Mouse (Mus musculus) T-cell, adult 2 months (primary cell): ENCODE results near the gene Svs3b.
"Not testable (repeated sequence)": the region's sequence is repeated elsewhere in the genome, so short reads cannot be mapped to it uniquely, and the experiment has no call there.

Experiments used
- DNase-seq: peaks from one replicate; pipeline ENCODE4 v3.0.0; 2022; ENCODE audit warnings: low spot score

Gene Svs3b

GRCm38 (mm10) chr2:164256540-164256939 lies at the start of gene Svs3b:
Svs3b (minus strand) TSS chr2:164256640.
- not testable (repeated sequence) for DNase-seq

DNA sequence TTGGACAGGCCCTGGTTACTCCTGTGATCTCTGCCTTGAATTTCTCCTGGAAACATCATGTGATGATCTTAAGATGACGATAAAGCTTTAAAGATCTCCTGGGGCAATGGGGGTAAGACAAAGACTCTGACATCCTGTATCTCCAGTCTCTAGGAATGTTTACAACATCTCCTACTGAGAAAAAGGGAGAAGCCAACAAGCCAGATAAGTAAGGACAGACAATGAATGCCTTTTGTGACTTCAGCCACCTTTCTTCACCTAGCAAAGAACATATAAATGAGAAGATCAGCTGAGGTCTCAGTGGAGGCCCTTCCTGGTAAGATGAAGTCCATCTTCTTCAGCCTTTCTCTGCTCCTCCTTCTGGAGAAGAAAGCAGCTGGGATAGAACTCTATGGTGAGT lies 32.5 kb upstream of the Svs3b start, which contains the start of gene Svs3a:
Gene Svs3a (plus strand): TSS at position 301 of the 400 bp plus-strand sequence.
- not testable (repeated sequence) for DNase-seq

- no peak for DNase-seq
Measured at GRCm38 (mm10) chr2:164278359-164278758, 21.9 kb upstream of the Svs3b start, which contains the start of gene Svs4. Svs4 (minus strand) TSS chr2:164278459.

DNA sequence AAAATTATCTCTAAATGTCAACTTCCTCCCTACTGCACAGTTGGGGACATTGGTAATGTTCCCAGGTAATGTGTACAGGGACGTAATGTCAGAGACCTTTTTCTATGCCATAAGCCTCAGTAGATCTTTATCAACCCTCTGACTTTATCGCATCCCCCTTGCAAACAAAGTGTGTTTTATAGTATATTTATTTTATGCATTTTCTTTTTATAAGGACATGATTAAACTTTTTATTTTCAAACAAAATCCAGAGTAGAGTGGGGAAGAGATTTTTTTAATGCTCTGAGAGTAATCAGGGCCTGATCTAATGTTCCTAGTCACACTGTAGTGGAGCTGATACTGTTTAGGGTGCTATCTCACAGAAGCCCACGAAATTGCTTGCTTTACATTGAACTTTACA lies 18.1 kb downstream of the Svs3b start, which contains the start of gene Svs2:
Gene Svs2 (minus strand): TSS at position 101 of the 400 bp plus-strand sequence.
- no peak for DNase-seq

- no peak for DNase-seq
Measured at GRCm38 (mm10) chr2:164232671-164233070, 23.8 kb downstream of the Svs3b start.

GRCm38 (mm10) chr2:164228361-164229070 lies 27.9 kb downstream of the Svs3b start:
- DNase-seq, result no peak

- no peak for DNase-seq
Measured at GRCm38 (mm10) chr2:164221522-164221921, 34.9 kb downstream of the Svs3b start, which contains the start of gene Wfdc15b. Wfdc15b (minus strand) TSS chr2:164221660.

DNA sequence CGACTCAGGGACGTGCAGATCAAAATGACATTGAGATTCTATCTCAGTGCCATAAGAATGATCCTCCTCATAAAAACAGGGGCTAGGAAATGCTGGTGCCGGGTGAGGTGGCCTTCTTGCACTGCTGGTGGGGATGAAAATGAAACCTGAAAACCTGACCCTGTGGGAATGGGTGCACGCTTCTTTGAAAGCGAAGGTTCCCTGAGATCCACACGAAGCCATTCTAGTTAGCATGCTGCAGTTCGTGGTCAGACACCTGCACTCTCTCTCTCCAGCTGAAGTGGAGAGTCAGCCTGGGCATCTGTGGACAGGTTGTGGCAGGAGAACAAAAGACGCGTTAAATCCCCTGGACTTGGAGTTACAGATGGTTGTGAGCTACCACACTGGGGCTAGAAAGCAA lies 37.1 kb downstream of the Svs3b start:
- no peak for DNase-seq

- no peak for DNase-seq
Measured at GRCm38 (mm10) chr2:164212711-164213110, 43.7 kb downstream of the Svs3b start.

GRCm38 (mm10) chr2:164210892-164211291 lies 45.5 kb downstream of the Svs3b start:
- DNase-seq, result no peak

DNA sequence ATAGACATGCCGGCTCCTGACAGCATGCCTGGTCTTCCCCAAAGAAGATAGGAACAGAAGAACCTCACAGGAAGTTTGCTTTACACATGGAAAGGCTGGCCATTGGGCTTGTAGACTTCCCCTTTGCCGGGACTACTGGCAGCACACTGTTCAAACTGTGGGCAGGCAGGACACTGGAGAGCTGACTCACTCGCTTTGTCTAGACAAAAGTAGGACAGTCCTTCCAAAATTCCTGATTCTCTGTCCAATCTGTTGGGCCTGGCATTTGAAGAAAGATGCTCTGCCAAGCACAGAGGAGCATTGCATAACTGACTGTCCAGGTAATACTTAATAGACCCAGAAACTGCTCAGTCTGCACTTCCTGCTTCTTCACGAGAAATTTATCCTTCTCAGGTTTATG lies 49.8 kb downstream of the Svs3b start:
- no peak for DNase-seq

GRCm38 (mm10) chr2:164206011-164206410 lies 50.4 kb downstream of the Svs3b start:
- not testable (repeated sequence) for DNase-seq
